Mouse (Mus musculus) stomach, postnatal 0 days (tissue): ENCODE data around the gene Nsmce3.

Experiments used
- CTCF ChIP-seq: IDR thresholded peaks from 2 replicates; pipeline ENCODE4 v1.5.1; 2016; ENCODE audit warnings: antibody characterized with exemption, low read depth, mild to moderate bottlenecking, moderate library complexity
- EP300 ChIP-seq: optimal IDR thresholded peaks from 2 replicates; pipeline ENCODE3; 2016; ENCODE audit warnings: antibody characterized with exemption

DNA sequence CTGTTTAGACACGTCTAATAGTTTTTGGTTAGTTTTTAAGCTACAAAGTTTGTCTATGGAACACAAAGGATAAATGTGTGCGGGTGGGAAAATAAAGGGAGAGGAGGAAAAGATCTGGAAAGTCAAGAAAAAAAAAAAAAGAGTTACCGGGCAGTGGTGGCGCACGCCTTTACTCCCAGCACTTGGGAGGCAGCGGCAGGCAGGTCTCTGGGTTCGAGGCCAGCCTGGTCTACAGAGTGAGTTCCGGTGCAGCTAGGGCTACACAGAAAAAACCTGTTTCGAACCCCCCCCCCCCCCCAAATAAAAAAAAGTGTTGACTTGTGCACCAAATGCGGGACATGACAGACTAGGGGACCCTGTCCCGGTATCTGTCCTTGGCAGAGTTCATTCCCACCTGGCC, 469 bp upstream of the Nsmce3 start:
- TF ChIP-seq CTCF (no peak), EP300 (no peak)
